In the genomic region with DNA sequence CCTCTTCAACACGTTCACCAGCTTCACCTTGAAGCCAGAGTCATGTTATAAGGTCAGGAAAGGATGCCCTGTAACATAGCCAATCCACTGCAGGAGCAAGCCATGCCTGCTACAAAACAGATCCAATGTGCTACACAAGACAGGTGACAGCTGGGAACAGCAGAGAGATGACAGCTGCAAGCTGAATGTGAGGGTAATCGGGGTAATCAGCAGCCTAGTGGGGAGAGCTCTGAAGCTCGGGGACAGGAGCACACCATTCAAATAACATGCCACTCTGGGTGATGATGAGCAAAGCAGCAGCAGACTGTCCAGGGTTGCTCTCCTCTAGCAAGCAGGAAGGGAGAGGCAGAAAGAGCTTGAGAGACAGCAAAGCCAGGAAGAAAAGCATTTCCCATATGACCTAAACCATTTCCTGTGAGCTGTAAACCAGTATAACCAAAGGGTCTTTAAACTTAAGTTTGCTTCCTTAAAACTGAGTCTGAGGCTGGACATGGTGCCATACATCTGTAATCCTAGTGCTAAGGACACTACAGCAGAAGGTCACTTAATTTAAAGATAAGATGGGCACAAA, we compare ENCODE assay signal across 8 mouse cellular contexts. TPM values are rescaled to one million over a fixed set of nuclear protein-coding genes. Genes with fewer than 3 reads are reported as not detected.
DNase-seq lines count a peak whose midpoint lies in the region; ATAC-seq lines count a peak whose summit lies in the region.

No protein-coding gene starts in this region.

- no peak for DNase-seq in neural tube, embryonic 10.5 days (ENCODE audit: extremely low spot score, low spot score)
- DNase-seq in embryonic facial prominence, embryonic 14.5 days (ENCODE audit: low spot score): peak; percentile 62
- DNase-seq in thymus, postnatal 10 days (ENCODE audit: low spot score in 2 of 2): peak; percentile 19 to 30
- no peak for DNase-seq in layer of hippocampus, adult 8-10 months (ENCODE audit: low spot score in 2 of 2)
- DNase-seq in urinary bladder, postnatal 14 days (ENCODE audit: low spot score): no peak
- no peak for DNase-seq in right cerebral cortex, adult 18-20 months

- WGBS in neural tube, embryonic 12.5 days: 40% methylated on average over 3 of the region's 3 CpGs
- 43% methylated on average over 3 of the region's 3 CpGs for WGBS in embryonic facial prominence, embryonic 14.5 days
- 42% methylated on average over 3 of the region's 3 CpGs for WGBS in limb, embryonic 15.5 days

- no peaks in the 10 kb centered on the region for H3K4me1 ChIP-seq in neural tube, embryonic 12.5 days
- H3K4me1 ChIP-seq in embryonic facial prominence, embryonic 14.5 days (ENCODE audit: control insufficient read depth, insufficient read depth, low read length): peaks cover 4% of the 10 kb centered on the region; the same call in 1 of the 2 replicates
- H3K4me1 ChIP-seq in limb, embryonic 15.5 days: peaks cover 4% of the 10 kb centered on the region; the same call in 1 of the 2 replicates

- no peak overlapping the region for H3K9ac ChIP-seq in neural tube, embryonic 12.5 days
- H3K9ac ChIP-seq in embryonic facial prominence, embryonic 14.5 days (ENCODE audit: low read depth, low read length): no peak overlapping the region
- no peak overlapping the region for H3K9ac ChIP-seq in limb, embryonic 15.5 days

- H3K27ac ChIP-seq in neural tube, embryonic 12.5 days: no peak overlapping the region
- no peak overlapping the region; the same call in 1 of the 2 replicates for H3K27ac ChIP-seq in embryonic facial prominence, embryonic 14.5 days (replicated peaks; ENCODE audit: low read depth, low read length)
- H3K27ac ChIP-seq in limb, embryonic 15.5 days: no peak overlapping the region

- H3K4me3 ChIP-seq in neural tube, embryonic 12.5 days: no peak overlapping the region
- no peak overlapping the region for H3K4me3 ChIP-seq in embryonic facial prominence, embryonic 14.5 days (ENCODE audit: low read depth, low read length)
- no peak overlapping the region for H3K4me3 ChIP-seq in limb, embryonic 15.5 days

- H3K9me3 ChIP-seq in neural tube, embryonic 12.5 days: no peaks in the 10 kb centered on the region
- no peaks in the 10 kb centered on the region for H3K9me3 ChIP-seq in embryonic facial prominence, embryonic 14.5 days (ENCODE audit: control insufficient read depth, low read length)
- H3K9me3 ChIP-seq in limb, embryonic 15.5 days: no peaks in the 10 kb centered on the region

- ATAC-seq in neural tube, embryonic 12.5 days (ENCODE audit: low FRiP score, low read depth): no peak
- ATAC-seq in embryonic facial prominence, embryonic 14.5 days (ENCODE audit: low read depth): no peak; the same call in 1 of the 2 replicates
- ATAC-seq in limb, embryonic 15.5 days (ENCODE audit: insufficient number of reproducible peaks, low FRiP score, low TSS enrichment, low read depth): no peak

- no peaks in the 10 kb centered on the region for H3K27me3 ChIP-seq in neural tube, embryonic 12.5 days (replicated peaks)
- H3K27me3 ChIP-seq in embryonic facial prominence, embryonic 14.5 days (replicated peaks; ENCODE audit: control insufficient read depth, insufficient read depth, low read length): no peaks in the 10 kb centered on the region
- no peaks in the 10 kb centered on the region for H3K27me3 ChIP-seq in limb, embryonic 15.5 days

- no peaks in the 10 kb centered on the region for H3K36me3 ChIP-seq in neural tube, embryonic 12.5 days
- no peaks in the 10 kb centered on the region for H3K36me3 ChIP-seq in embryonic facial prominence, embryonic 14.5 days (ENCODE audit: control insufficient read depth, insufficient read depth, low read length)
- H3K36me3 ChIP-seq in limb, embryonic 15.5 days: 0 out of 2 replicates have a peak, but pooled peaks cover under 1% of the 10 kb centered on the region

- H3K4me2 ChIP-seq in neural tube, embryonic 12.5 days (replicated peaks): peak overlapping the region; percentile 3; the same call in 1 of the 2 replicates
- peak overlapping the region; percentile 73; the same call in 1 of the 2 replicates for H3K4me2 ChIP-seq in embryonic facial prominence, embryonic 14.5 days (ENCODE audit: low read depth, low read length)
- peak overlapping the region; percentile 7; the same call in 1 of the 2 replicates for H3K4me2 ChIP-seq in limb, embryonic 15.5 days

RNA-seq across cellular contexts. Expression of gene Bard1, which starts 2.9 kb away (rescaled TPM):
- polyA plus RNA-seq in neural tube, embryonic 12.5 days (2016; fragmentation: Nextera tagmentation; extraction: Ambion mirVana): 1.5 and 1.6 TPM in 2 replicates
- polyA plus RNA-seq in embryonic facial prominence, embryonic 14.5 days (2014; fragmentation: Nextera tagmentation; extraction: Ambion mirVana): 1.6 and 2.0 TPM in 2 replicates
- 1.6 and 2.0 TPM in 2 replicates for polyA plus RNA-seq in limb, embryonic 15.5 days (2015; fragmentation: Nextera tagmentation; extraction: Ambion mirVana)
- total RNA-seq in layer of hippocampus, adult 8-10 months (2022): under 1 TPM; 0.41 to 0.80 (median 0.53) TPM

Comparison
In these comparisons a context has a peak if more than half of its experiments do, and no peak if none do; other contexts are left out.
1. H3K4me2 ChIP-seq: peak in every context shown above with its lines; median percentile 73 in embryonic facial prominence, embryonic 14.5 days; 7 in limb, embryonic 15.5 days; 3 in neural tube, embryonic 12.5 days.
2. DNase-seq: peak in embryonic facial prominence, embryonic 14.5 days (single experiment) and thymus, postnatal 10 days (2 of 2); none in neural tube, embryonic 10.5 days (single experiment), layer of hippocampus, adult 8-10 months (0 of 2), urinary bladder, postnatal 14 days (single experiment) and right cerebral cortex, adult 18-20 months (single experiment).